Mouse (Mus musculus): ENCODE measurements at regions not wholly inside any gene's neighbourhood (a gene's known extent, or its start where the extent isn't known, plus 50 kb on each side); places are given as distances from the start of the nearest gene placed in this dataset.

DNA sequence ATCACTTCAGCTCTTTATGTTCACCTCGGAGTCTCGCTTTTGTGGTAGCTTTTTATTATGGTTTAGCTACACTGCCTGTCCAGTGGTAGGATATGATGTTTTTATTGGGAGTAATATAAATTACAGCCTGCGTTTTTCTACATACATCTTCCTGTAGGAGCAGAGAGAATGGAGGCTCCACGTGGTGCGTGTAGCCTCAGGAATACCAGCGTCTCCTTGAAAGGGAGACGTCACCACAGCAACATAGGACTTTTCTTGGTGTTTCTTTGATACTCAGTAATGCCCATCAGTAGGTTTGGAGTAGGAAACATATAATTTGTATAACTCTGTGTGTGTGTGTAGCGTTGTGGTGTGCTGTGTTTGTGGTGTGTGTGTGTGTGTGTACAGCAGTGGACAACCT is 150.7 kb downstream of the Ndufs4 start:
- DNase-seq (ENCODE audit: low spot score in 2 of 2) = no peak

DNA sequence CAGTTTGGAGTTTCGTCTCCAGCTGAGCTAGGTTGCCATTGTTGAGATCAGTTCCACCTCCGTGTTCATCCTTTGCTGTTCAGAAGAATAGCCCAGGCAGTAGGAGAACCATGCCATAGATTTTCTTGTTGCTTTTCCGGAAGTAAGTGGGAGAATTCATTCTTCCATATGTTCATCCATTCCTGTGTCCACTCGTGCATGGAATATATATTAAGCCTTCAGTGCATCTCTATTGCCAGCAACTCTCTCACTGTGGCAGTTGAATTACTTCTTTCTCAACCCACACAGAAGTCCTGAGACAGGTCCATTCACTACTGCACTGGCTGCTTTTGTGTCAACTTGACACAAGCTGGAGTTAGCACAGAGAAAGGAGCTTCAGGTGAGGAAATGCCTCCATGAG is 152.2 kb downstream of the Ndufs4 start:
- peak in 1 of 2 experiments; percentile 11 for DNase-seq (ENCODE audit: low spot score in 2 of 2)

DNA sequence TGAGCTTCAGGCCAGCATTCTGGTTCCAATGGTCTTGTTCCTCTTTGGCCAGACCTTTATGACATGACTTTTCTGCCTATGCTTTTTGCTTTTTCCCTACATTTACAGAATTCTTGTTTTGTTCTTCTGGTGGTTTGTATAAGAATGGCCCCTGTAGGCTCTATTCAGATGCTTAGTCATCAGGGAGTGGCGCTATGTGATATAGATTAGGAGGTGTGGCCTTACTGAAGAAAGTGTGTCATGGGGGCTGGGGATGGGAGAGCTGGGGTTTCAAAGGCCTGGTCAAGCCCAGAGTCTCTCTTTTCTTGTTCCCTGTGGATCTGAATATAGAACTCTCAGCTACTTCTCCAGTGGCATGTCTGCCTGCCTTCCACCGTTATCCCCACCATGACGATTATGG is 155.9 kb downstream of the Ndufs4 start:
- DNase-seq (ENCODE audit: low spot score in 2 of 2) = no peak

GRCm38 (mm10) chr13:114230557-114230956 is 157.5 kb downstream of the Ndufs4 start:
- no peak for DNase-seq (ENCODE audit: low spot score in 2 of 2)

GRCm38 (mm10) chr13:114227046-114227445 is 161.0 kb downstream of the Ndufs4 start:
- no peak for DNase-seq (ENCODE audit: low spot score in 2 of 2)

GRCm38 (mm10) chr13:114226291-114226925 is 161.7 kb downstream of the Ndufs4 start:
- DNase-seq (ENCODE audit: low spot score in 2 of 2) = no peak

- DNase-seq (ENCODE audit: low spot score in 2 of 2) = peak in 1 of 2 experiments; percentile 29
These were observed 168.1 kb downstream of the Ndufs4 start for GRCm38 (mm10) chr13:114219870-114220492.

- no peak for DNase-seq (ENCODE audit: low spot score in 2 of 2)
These were observed 173.0 kb downstream of the Ndufs4 start for GRCm38 (mm10) chr13:114215044-114215443.

Measured in right cerebral cortex, adult 2 months (tissue).